Mouse (Mus musculus) thymus, adult 2 months (tissue): ENCODE measurements at regions not wholly inside any gene's neighbourhood (a gene's known extent, or its start where the extent isn't known, plus 50 kb on each side); places are given as distances from the start of the nearest gene placed in this dataset.

ENCODE experiments used
- DNase-seq: peaks from one replicate; pipeline ENCODE4 v3.0.0; 2021
- H3K27ac ChIP-seq: fragments of 200-500 bp; 2 replicates; pipeline ENCODE4 v1.5.1; 2012; ENCODE audit warnings: low read length, control low read depth; ENCODE audit not compliant: control insufficient read depth, insufficient read depth
- H3K27me3 ChIP-seq: fragments of 200-500 bp; 2 replicates; pipeline ENCODE4 v1.6.1; 2012; ENCODE audit warnings: mild to moderate bottlenecking, low read length, moderate library complexity, mixed read lengths; ENCODE audit not compliant: control insufficient read depth, insufficient read depth
- H3K36me3 ChIP-seq: fragments of 200-500 bp; 2 replicates; pipeline ENCODE4 v1.6.1; 2012; ENCODE audit warnings: mild to moderate bottlenecking, low read length, moderate library complexity; ENCODE audit not compliant: control insufficient read depth, insufficient read depth
- H3K4me1 ChIP-seq: fragments of 200-500 bp; replicated peaks from 2 replicates; pipeline ENCODE4 v1.6.1; 2012; ENCODE audit warnings: low read length; ENCODE audit not compliant: control insufficient read depth, insufficient read depth
- H3K4me3 ChIP-seq: fragments of 200-500 bp; 2 replicates; pipeline ENCODE4 v1.5.1; 2012; ENCODE audit warnings: mild to moderate bottlenecking, low read length, control low read depth, moderate library complexity; ENCODE audit not compliant: control insufficient read depth, insufficient read depth
- CTCF ChIP-seq: fragments of 200-500 bp; IDR thresholded peaks from 2 replicates; pipeline ENCODE4 v1.5.1; 2012; ENCODE audit warnings: mild to moderate bottlenecking, control low read depth, low read length, moderate library complexity, borderline replicate concordance; ENCODE audit not compliant: control insufficient read depth, poor library complexity, insufficient read depth; ENCODE audit errors: extremely low read depth
- POLR2A ChIP-seq: fragments of 200-500 bp; IDR thresholded peaks from 2 replicates; pipeline ENCODE4 v1.6.1; 2012; ENCODE audit warnings: mild to moderate bottlenecking, low read length, control low read depth, moderate library complexity; ENCODE audit not compliant: control insufficient read depth, poor library complexity, insufficient read depth; ENCODE audit errors: extremely low read depth
- WGBS: fragments of 180-500 bp; shearing (Covaris S2); methylation state at CpG from one replicate; pipeline ENCODE4 v1.1.7; 2018; 5-methylcytosine and 5-hydroxymethylcytosine counted together

DNA sequence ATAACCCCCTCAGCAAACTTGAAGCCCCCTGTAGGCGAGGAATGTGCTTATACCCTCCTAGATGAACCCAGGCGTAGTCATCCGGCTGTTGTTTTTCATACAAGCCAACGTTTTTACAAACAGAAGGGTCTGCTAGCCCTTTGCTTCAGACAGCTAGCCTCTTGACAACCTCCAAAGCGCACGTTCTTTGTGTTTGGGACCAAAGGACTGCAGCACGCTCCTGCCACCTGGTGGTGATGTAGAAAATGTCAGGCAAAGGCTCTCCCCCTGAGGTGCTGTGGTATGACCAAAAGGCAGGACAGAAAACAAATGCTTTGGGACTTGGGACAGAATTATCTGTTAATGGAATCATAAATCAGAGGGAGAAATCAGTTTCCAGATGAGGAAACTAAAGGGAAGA is 109.4 kb upstream of the Rad23b start:
- peaks cover 5% of the 10 kb centered on the region; the same call in 1 of the 2 replicates for H3K27me3 ChIP-seq
- DNase-seq: peak; percentile 71
- H3K4me1 ChIP-seq: no peaks in the 10 kb centered on the region
- TF ChIP-seq CTCF (peak; percentile 74; the same call in 1 of the 2 replicates), POLR2A (no peak)
- no peak overlapping the region for H3K27ac ChIP-seq
- no peak overlapping the region for H3K4me3 ChIP-seq
- WGBS: 15% methylated on average over 7 of the region's 7 CpGs
- H3K36me3 ChIP-seq: no peaks in the 10 kb centered on the region

GRCm38 (mm10) chr4:55242331-55242730 is 107.5 kb upstream of the Rad23b start:
- H3K27ac ChIP-seq: no peak overlapping the region
- no peaks in the 10 kb centered on the region for H3K36me3 ChIP-seq
- DNase-seq: no peak
- no peak overlapping the region for H3K4me3 ChIP-seq
- H3K4me1 ChIP-seq: no peaks in the 10 kb centered on the region
- WGBS: 88% methylated on average over 4 of the region's 4 CpGs
- TF ChIP-seq CTCF (no peak), POLR2A (no peak)
- H3K27me3 ChIP-seq: peaks cover 5% of the 10 kb centered on the region; the same call in 1 of the 2 replicates

GRCm38 (mm10) chr4:55243091-55244058 is 106.5 kb upstream of the Rad23b start:
- 88% methylated on average over 14 of the region's 14 CpGs for WGBS
- TF ChIP-seq CTCF: no peak
- TF ChIP-seq POLR2A: no peak
- Histone ChIP-seq H3K27ac (no peak overlapping the region), H3K27me3 (peaks cover 5% of the 10 kb centered on the region; the same call in 1 of the 2 replicates), H3K4me3 (no peak overlapping the region), H3K4me1 (no peaks in the 10 kb centered on the region), H3K36me3 (no peaks in the 10 kb centered on the region)
- DNase-seq: no peak

- TF ChIP-seq CTCF: no peak
- TF ChIP-seq POLR2A: no peak
- Histone ChIP-seq H3K4me1 (no peaks in the 10 kb centered on the region), H3K36me3 (no peaks in the 10 kb centered on the region), H3K27me3 (no peaks in the 10 kb centered on the region), H3K4me3 (no peak overlapping the region), H3K27ac (no peak overlapping the region)
- no peak for DNase-seq
- 96% methylated on average over 10 of the region's 10 CpGs for WGBS
Measured at GRCm38 (mm10) chr4:55245789-55246188, 104.1 kb upstream of the Rad23b start.

- Histone ChIP-seq H3K27ac (no peak overlapping the region), H3K36me3 (no peaks in the 10 kb centered on the region), H3K27me3 (no peaks in the 10 kb centered on the region), H3K4me1 (no peaks in the 10 kb centered on the region), H3K4me3 (no peak overlapping the region)
- no peak for TF ChIP-seq POLR2A
- no peak for TF ChIP-seq CTCF
- no peak for DNase-seq
- WGBS: 76% methylated on average over 3 of the region's 3 CpGs
Measured at GRCm38 (mm10) chr4:55250334-55250733, 99.5 kb upstream of the Rad23b start.

GRCm38 (mm10) chr4:55251546-55251945 is 98.3 kb upstream of the Rad23b start:
- no peak for DNase-seq
- WGBS: 90% methylated on average over 5 of the region's 5 CpGs
- TF ChIP-seq CTCF (no peak), POLR2A (no peak)
- no peaks in the 10 kb centered on the region for H3K4me1 ChIP-seq
- no peaks in the 10 kb centered on the region for H3K36me3 ChIP-seq
- H3K27ac ChIP-seq: no peak overlapping the region
- no peaks in the 10 kb centered on the region for H3K27me3 ChIP-seq
- H3K4me3 ChIP-seq: no peak overlapping the region

DNA sequence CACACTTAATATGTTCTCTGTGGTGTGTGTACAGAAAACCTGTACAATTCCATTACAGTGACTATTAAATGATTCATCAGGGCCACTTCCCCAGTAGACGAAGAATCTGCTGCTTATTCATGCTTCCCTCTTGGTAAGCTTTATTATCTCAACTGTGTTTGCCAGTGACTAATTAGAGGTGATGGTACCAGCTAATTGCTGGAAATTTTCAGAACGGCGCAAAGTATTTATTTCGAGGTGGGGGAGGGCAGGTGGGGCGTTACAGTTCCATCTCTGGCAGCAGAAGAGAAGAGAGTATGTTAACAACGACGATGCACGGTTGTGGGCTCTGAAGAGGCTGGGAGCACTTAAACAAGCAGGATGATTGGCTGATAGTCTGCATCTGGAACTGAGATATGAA is 96.1 kb upstream of the Rad23b start:
- 96% methylated on average over 8 of the region's 8 CpGs for WGBS
- Histone ChIP-seq H3K36me3 (no peaks in the 10 kb centered on the region), H3K27ac (no peak overlapping the region), H3K27me3 (no peaks in the 10 kb centered on the region), H3K4me3 (no peak overlapping the region), H3K4me1 (no peaks in the 10 kb centered on the region)
- no peak for DNase-seq
- TF ChIP-seq POLR2A (no peak), CTCF (no peak)
